Mouse (Mus musculus) embryonic facial prominence, embryonic 11.5 days (tissue): ENCODE data around the gene Lemd1. TPM values are rescaled to one million over a fixed set of nuclear protein-coding genes. Genes with fewer than 3 reads are reported as not detected.
"Not testable (repeated sequence)": the region's sequence is repeated elsewhere in the genome, so short reads cannot be mapped to it uniquely, and the experiment has no call there.

Source experiments
- ATAC-seq: fragments of 200-750 bp; cut with Nextera tagmentation; replicated peaks from 2 replicates; pipeline ENCODE4 v1.8.0; 2017; ENCODE audit warnings: low read depth; ENCODE audit not compliant: insufficient number of reproducible peaks, low FRiP score, low TSS enrichment
- DNase-seq: peaks from one replicate; pipeline ENCODE4 v3.0.0-alpha.2; 2015; ENCODE audit warnings: low spot score
- H3K27ac ChIP-seq: fragments of 300-500 bp; sonication (generic); replicated peaks from 2 replicates; pipeline ENCODE4 v1.5.1; 2014; ENCODE audit warnings: mild to moderate bottlenecking, low read depth, low read length, control low read depth
- H3K27me3 ChIP-seq: fragments of 300-500 bp; sonication (generic); 2 replicates; pipeline ENCODE4 v1.6.1; 2014; ENCODE audit warnings: mild to moderate bottlenecking, low read length, moderate library complexity, mixed read lengths; ENCODE audit not compliant: control insufficient read depth, insufficient read depth
- H3K36me3 ChIP-seq: fragments of 300-500 bp; sonication (generic); replicated peaks from 2 replicates; pipeline ENCODE4 v1.6.1; 2014; ENCODE audit warnings: low read depth, mild to moderate bottlenecking, low read length, moderate library complexity, mixed read lengths; ENCODE audit not compliant: control insufficient read depth, insufficient read depth
- H3K4me1 ChIP-seq: fragments of 300-500 bp; sonication (generic); 2 replicates; pipeline ENCODE4 v1.6.1; 2014; ENCODE audit warnings: low read length, mixed read lengths; ENCODE audit not compliant: control insufficient read depth, insufficient read depth
- H3K4me2 ChIP-seq: fragments of 300-500 bp; sonication (generic); 2 replicates; pipeline ENCODE4 v1.6.1; 2014; ENCODE audit warnings: low read depth, mild to moderate bottlenecking, control low read depth, low read length, moderate library complexity
- H3K4me3 ChIP-seq: fragments of 300-500 bp; sonication (generic); 2 replicates; pipeline ENCODE4 v1.5.1; 2014; ENCODE audit warnings: low read depth, low read length, control low read depth
- H3K9ac ChIP-seq: fragments of 300-500 bp; sonication (generic); replicated peaks from 2 replicates; pipeline ENCODE4 v1.6.1; 2014; ENCODE audit warnings: mild to moderate bottlenecking, control low read depth, low read length
- H3K9me3 ChIP-seq: fragments of 300-500 bp; sonication (generic); replicated peaks from 2 replicates; pipeline ENCODE4 v1.6.1; 2016; ENCODE audit warnings: mild to moderate bottlenecking, low read length, inconsistent platforms, mixed read lengths; ENCODE audit not compliant: control insufficient read depth
- WGBS: fragments of 180-500 bp; shearing (Covaris S2); extraction: QIAGEN DNeasy Blood & Tissue Kit; methylation state at CpG from one replicate; pipeline ENCODE4 v1.1.7; 2014; 5-methylcytosine and 5-hydroxymethylcytosine counted together
- polyA plus RNA-seq: library from polyadenylated mRNA; unstranded; fragments of >200 nt; fragmentation: Nextera tagmentation; extraction: Ambion mirVana; gene quantifications from 2 replicates; pipeline ENCODE4 v1.2.1, GENCODE M21; 2014

Lemd1 gene
- polyA plus RNA-seq, 1 experiment from 2014 or later, result 1.1 TPM

- no peak overlapping the region for H3K9ac ChIP-seq
- H3K36me3 ChIP-seq, result no peaks in the 10 kb centered on the region
- H3K4me1 ChIP-seq, result no peaks in the 10 kb centered on the region
- no peaks in the 10 kb centered on the region for H3K9me3 ChIP-seq
- DNase-seq (no peak), ATAC-seq (no peak)
- 92% methylated on average over 10 of the region's 10 CpGs for WGBS
- no peak overlapping the region for H3K4me3 ChIP-seq
- no peak overlapping the region for H3K27ac ChIP-seq
- no peaks in the 10 kb centered on the region for H3K27me3 ChIP-seq
- H3K4me2 ChIP-seq, result no peak overlapping the region
These were observed 74.7 kb downstream of the Lemd1 start for GRCm38 (mm10) chr1:132265936-132266335.

DNA sequence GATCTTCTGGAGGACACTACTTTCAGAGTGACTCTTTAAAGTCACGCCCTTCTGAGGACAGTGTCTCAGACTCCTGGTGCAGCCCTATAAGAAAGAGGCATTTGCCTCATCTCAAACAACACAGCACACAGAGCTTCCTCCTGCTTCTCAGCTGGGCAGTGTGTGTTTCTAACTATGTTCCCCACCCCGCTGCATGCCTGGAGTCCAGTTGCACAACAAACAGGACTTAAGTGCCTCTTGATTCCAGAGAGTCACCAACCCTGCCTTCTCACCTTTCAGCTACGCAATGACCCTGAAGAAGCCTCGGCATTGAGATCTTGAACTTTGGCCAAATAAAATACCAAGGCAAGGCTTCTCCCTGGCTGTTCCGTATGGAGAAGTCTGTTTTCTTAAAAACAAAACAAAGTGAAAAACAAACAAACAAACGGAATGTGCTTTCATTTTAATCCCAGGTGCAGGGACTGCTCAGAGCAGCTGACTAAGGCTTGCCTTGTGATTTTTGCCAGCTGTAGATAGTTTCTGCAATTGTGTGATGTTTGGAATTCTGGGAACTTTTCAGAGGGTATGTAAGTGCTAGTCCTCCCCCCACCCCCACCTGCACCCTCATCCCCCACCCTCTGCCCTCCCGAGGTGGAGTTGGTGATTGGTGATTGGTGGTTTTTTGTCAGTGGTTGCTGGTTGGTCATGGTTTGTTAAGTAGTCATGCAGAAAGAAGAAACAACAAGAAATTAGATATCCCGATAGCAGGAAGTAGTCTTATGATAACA lies 75.7 kb downstream of the Lemd1 start:
- H3K36me3 ChIP-seq, result no peaks in the 10 kb centered on the region
- H3K27ac ChIP-seq, result no peak overlapping the region
- H3K4me2 ChIP-seq, result no peak overlapping the region
- peak; percentile 24 for DNase-seq
- no peaks in the 10 kb centered on the region for H3K27me3 ChIP-seq
- no peak overlapping the region for H3K9ac ChIP-seq
- ATAC-seq, result no peak
- H3K4me3 ChIP-seq, result no peak overlapping the region
- no peaks in the 10 kb centered on the region for H3K9me3 ChIP-seq
- no peaks in the 10 kb centered on the region for H3K4me1 ChIP-seq
- 38% methylated on average over 8 of the region's 8 CpGs for WGBS

- DNase-seq, result no peak
- Histone ChIP-seq H3K27me3 (no peaks in the 10 kb centered on the region), H3K36me3 (no peaks in the 10 kb centered on the region), H3K9ac (no peak overlapping the region), H3K27ac (no peak overlapping the region), H3K4me2 (no peak overlapping the region), H3K4me3 (no peak overlapping the region), H3K4me1 (no peaks in the 10 kb centered on the region), H3K9me3 (no peaks in the 10 kb centered on the region)
- 64% methylated on average over 2 of the region's 2 CpGs for WGBS
- ATAC-seq, result no peak
These were observed 76.7 kb downstream of the Lemd1 start for GRCm38 (mm10) chr1:132267959-132268358.

DNA sequence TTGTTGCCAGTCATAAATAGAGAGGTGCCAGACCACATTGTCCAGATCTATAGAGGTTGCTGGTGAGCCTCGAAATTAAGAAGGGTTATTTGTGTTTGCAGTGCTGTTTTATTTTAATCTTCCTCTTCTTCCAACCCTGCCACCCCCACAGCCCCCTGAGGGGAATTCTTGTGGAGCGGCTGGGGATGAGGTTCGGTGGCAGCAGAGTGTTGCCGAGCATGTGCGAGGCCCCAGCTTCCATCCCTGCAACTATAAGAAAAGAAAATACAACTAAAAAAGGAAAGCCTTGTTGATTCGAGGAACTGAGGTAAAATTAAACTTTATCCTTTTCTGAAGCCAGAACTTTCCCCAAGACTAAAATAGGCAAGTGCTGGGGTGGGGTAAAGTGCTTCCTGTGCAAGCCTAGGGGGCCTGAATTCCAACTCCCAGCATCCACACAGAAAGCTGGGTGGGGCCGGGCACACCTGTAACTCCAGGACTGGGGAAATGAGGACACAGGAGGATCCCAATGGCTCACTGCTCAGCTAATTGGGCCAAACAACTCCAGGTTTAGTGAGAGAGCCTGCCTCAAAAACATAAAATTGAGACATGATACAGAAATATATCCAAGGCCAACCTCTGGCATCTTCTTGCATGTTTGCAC lies 77.3 kb downstream of the Lemd1 start:
- no peaks in the 10 kb centered on the region for H3K4me1 ChIP-seq
- no peak overlapping the region for H3K27ac ChIP-seq
- DNase-seq, result no peak
- H3K9ac ChIP-seq, result no peak overlapping the region
- no peak overlapping the region for H3K4me2 ChIP-seq
- H3K36me3 ChIP-seq, result no peaks in the 10 kb centered on the region
- no peaks in the 10 kb centered on the region for H3K9me3 ChIP-seq
- ATAC-seq, result no peak
- no peaks in the 10 kb centered on the region for H3K27me3 ChIP-seq
- H3K4me3 ChIP-seq, result no peak overlapping the region
- WGBS, result 42% methylated on average over 7 of the region's 7 CpGs

- no peak overlapping the region for H3K4me3 ChIP-seq
- H3K4me1 ChIP-seq, result no peaks in the 10 kb centered on the region
- 83% methylated on average over 3 of the region's 3 CpGs for WGBS
- DNase-seq (no peak), ATAC-seq (no peak)
- H3K27ac ChIP-seq, result no peak overlapping the region
- H3K9me3 ChIP-seq, result no peaks in the 10 kb centered on the region
- no peak overlapping the region for H3K4me2 ChIP-seq
- no peaks in the 10 kb centered on the region for H3K27me3 ChIP-seq
- no peak overlapping the region for H3K9ac ChIP-seq
- H3K36me3 ChIP-seq, result no peaks in the 10 kb centered on the region
These were observed 80.0 kb downstream of the Lemd1 start for GRCm38 (mm10) chr1:132271237-132271636.

DNA sequence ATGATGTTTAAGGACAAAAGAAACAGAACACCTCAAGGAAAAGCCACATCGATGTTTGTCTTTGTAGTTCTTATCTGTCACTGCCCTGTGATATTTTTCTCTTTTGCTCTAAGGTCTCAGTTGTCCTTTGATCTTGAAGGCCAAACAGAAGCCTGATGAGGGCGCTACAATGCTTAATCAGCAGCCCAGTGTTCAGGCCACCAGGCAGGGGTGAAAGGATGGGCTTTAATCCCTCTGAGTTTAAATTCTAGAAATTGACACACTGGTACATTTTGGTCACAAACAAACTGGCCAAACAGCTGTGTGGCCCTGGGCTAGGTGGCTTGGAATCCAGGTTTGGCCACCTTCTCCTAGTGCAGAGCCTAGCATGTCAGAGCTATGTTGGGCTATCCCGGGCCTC lies 85.5 kb downstream of the Lemd1 start:
- Histone ChIP-seq H3K4me3 (no peak overlapping the region), H3K4me1 (no peaks in the 10 kb centered on the region), H3K27me3 (no peaks in the 10 kb centered on the region), H3K9me3 (no peaks in the 10 kb centered on the region), H3K27ac (no peak overlapping the region), H3K4me2 (no peak overlapping the region), H3K36me3 (no peaks in the 10 kb centered on the region), H3K9ac (no peak overlapping the region)
- no peak for DNase-seq
- no peak for ATAC-seq
- WGBS, result 73% methylated on average over 3 of the region's 3 CpGs

- DNase-seq (no peak), ATAC-seq (no peak)
- H3K27ac ChIP-seq, result no peak overlapping the region
- H3K9ac ChIP-seq, result no peak overlapping the region
- no peak overlapping the region for H3K4me3 ChIP-seq
- H3K9me3 ChIP-seq, result no peaks in the 10 kb centered on the region
- no peak overlapping the region for H3K4me2 ChIP-seq
- 62% methylated on average over 6 of the region's 6 CpGs for whole genome bisulfite sequencing
- no peaks in the 10 kb centered on the region for H3K27me3 ChIP-seq
- no peaks in the 10 kb centered on the region for H3K4me1 ChIP-seq
- no peaks in the 10 kb centered on the region for H3K36me3 ChIP-seq
These were observed 85.9 kb downstream of the Lemd1 start for GRCm38 (mm10) chr1:132277124-132277523.

DNA sequence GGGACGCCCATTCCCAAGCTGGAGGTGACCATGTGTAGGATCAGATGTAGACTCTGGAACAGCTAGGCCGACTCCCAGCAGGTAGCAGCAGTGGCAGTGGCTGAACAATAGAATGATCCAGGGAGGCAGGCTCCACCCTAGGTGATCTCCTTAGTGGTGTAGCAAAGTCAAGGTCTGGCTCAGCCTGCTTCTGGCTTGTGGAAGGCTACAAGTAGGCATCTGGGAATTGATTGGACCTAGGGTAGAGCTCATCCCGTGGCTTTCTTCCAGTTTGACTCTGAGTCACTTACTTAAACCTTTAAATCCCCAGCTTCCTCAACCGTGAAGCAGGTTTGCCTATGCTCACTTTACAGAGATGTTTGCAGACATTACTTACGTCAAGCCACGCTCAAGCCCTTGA lies 89.4 kb downstream of the Lemd1 start:
- not testable (repeated sequence) for ATAC-seq, H3K4me3 ChIP-seq, H3K27ac ChIP-seq, H3K9me3 ChIP-seq, H3K27me3 ChIP-seq, H3K9ac ChIP-seq, DNase-seq, H3K36me3 ChIP-seq, H3K4me1 ChIP-seq, H3K4me2 ChIP-seq
- 70% methylated on average over 6 of the region's 6 CpGs for WGBS
